Mouse (Mus musculus): ENCODE data around the gene Skint2. TPM values are rescaled to one million over a fixed set of nuclear protein-coding genes. Genes with fewer than 3 reads are reported as not detected.

Gene Skint2
- total RNA-seq (2021), result not detected
- long read RNA-seq, experiment 1, result 0 reads
- long read RNA-seq, experiment 2, result 0 reads

DNA sequence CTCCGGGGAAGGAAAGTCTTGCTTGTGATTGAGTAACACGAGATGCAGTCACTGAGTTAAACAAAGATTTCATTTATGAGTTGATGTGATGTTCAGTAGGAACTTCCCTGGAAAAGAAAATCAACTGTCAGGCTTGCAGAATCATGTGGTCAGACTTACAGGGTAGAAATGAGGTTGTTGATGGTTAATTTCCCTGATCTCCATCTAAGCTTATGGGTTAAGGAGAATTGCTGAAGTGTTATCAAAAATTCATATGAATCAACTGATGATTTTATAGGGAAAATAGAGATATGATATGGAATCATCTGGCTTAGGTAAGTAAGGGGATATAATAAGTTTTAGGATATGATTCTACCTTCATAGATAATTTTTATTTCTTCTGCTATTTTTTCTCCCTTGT is at the start of gene Skint2:
Gene Skint2, plus strand, starts transcription at position 301 of the 400 bp plus-strand sequence.
- DNase-seq (ENCODE audit: low spot score in 2 of 2), result no peak

Other genes with a start within 250 kb of the Skint2 start
- gene Skint9, start 123.2 kb upstream of the Skint2 start, total RNA-seq (2021), result not detected
- not detected for gene Skint10, start 217.7 kb downstream of the Skint2 start, total RNA-seq (2021)

Data from adrenal gland, postnatal 4 days (tissue).